Mouse (Mus musculus): ENCODE measurements around the gene Tns4. TPM values are rescaled to one million over a fixed set of nuclear protein-coding genes. Genes with fewer than 3 reads are reported as not detected.

Gene Tns4
- polyA plus RNA-seq, 1 experiment: 3.4 TPM

Other genes starting within 250 kb of the Tns4 start
- 6.2 and 7.8 TPM in 2 replicates for gene Wipf2, start 225.7 kb downstream of the Tns4 start, polyA plus RNA-seq (2012; rRNA removed)
- 0.35 and 0.56 TPM in 2 replicates for gene Cdc6, start 181.5 kb downstream of the Tns4 start, polyA plus RNA-seq (2012; rRNA removed)
- 17.0 and 24.3 TPM in 2 replicates for gene Rara, start 161.5 kb downstream of the Tns4 start, polyA plus RNA-seq (2012; rRNA removed)
- 0.55 and 1.1 TPM in 2 replicates for gene Gjd3, start 106.3 kb downstream of the Tns4 start, polyA plus RNA-seq (2012; rRNA removed)
- gene Top2a, start 65.1 kb downstream of the Tns4 start, polyA plus RNA-seq (2012; rRNA removed): 0.92 and 1.7 TPM in 2 replicates
- 429 and 525 TPM in 2 replicates for gene Igfbp4, start 48.1 kb downstream of the Tns4 start, polyA plus RNA-seq (2012; rRNA removed)
- 0.61 and 1.7 TPM in 2 replicates for gene Ccr7, start 65.8 kb upstream of the Tns4 start, polyA plus RNA-seq (2012; rRNA removed)
- 19.0 and 19.3 TPM in 2 replicates for gene Smarce1, start 141.7 kb upstream of the Tns4 start, polyA plus RNA-seq (2012; rRNA removed)
- gene Krt222, start 154.8 kb upstream of the Tns4 start, polyA plus RNA-seq (2012; rRNA removed): 0.25 and 0.68 TPM in 2 replicates
- not detected in 2 replicates for gene Krt24, start 196.0 kb upstream of the Tns4 start, polyA plus RNA-seq (2012; rRNA removed)
- gene Krt25, start 233.6 kb upstream of the Tns4 start, polyA plus RNA-seq (2012; rRNA removed): not detected in 2 replicates
- not detected in 2 replicates for gene Krt26, start 248.7 kb upstream of the Tns4 start, polyA plus RNA-seq (2012; rRNA removed)